Mouse (Mus musculus) embryonic facial prominence, embryonic 11.5 days (tissue): ENCODE measurements at regions not wholly inside any gene's neighbourhood (a gene's known extent, or its start where the extent isn't known, plus 50 kb on each side); places are given as distances from the start of the nearest gene placed in this dataset.

ENCODE experiments used
- ATAC-seq: fragments of 200-750 bp; cut with Nextera tagmentation; replicated peaks from 2 replicates; pipeline ENCODE4 v1.8.0; 2017; ENCODE audit warnings: low read depth; ENCODE audit not compliant: insufficient number of reproducible peaks, low FRiP score, low TSS enrichment
- DNase-seq: peaks from one replicate; pipeline ENCODE4 v3.0.0-alpha.2; 2015; ENCODE audit warnings: low spot score
- H3K27ac ChIP-seq: fragments of 300-500 bp; sonication (generic); replicated peaks from 2 replicates; pipeline ENCODE4 v1.5.1; 2014; ENCODE audit warnings: mild to moderate bottlenecking, low read depth, low read length, control low read depth
- H3K27me3 ChIP-seq: fragments of 300-500 bp; sonication (generic); 2 replicates; pipeline ENCODE4 v1.6.1; 2014; ENCODE audit warnings: mild to moderate bottlenecking, low read length, moderate library complexity, mixed read lengths; ENCODE audit not compliant: control insufficient read depth, insufficient read depth
- H3K36me3 ChIP-seq: fragments of 300-500 bp; sonication (generic); replicated peaks from 2 replicates; pipeline ENCODE4 v1.6.1; 2014; ENCODE audit warnings: low read depth, mild to moderate bottlenecking, low read length, moderate library complexity, mixed read lengths; ENCODE audit not compliant: control insufficient read depth, insufficient read depth
- H3K4me1 ChIP-seq: fragments of 300-500 bp; sonication (generic); 2 replicates; pipeline ENCODE4 v1.6.1; 2014; ENCODE audit warnings: low read length, mixed read lengths; ENCODE audit not compliant: control insufficient read depth, insufficient read depth
- H3K4me2 ChIP-seq: fragments of 300-500 bp; sonication (generic); 2 replicates; pipeline ENCODE4 v1.6.1; 2014; ENCODE audit warnings: low read depth, mild to moderate bottlenecking, control low read depth, low read length, moderate library complexity
- H3K4me3 ChIP-seq: fragments of 300-500 bp; sonication (generic); 2 replicates; pipeline ENCODE4 v1.5.1; 2014; ENCODE audit warnings: low read depth, low read length, control low read depth
- H3K9ac ChIP-seq: fragments of 300-500 bp; sonication (generic); replicated peaks from 2 replicates; pipeline ENCODE4 v1.6.1; 2014; ENCODE audit warnings: mild to moderate bottlenecking, control low read depth, low read length
- H3K9me3 ChIP-seq: fragments of 300-500 bp; sonication (generic); replicated peaks from 2 replicates; pipeline ENCODE4 v1.6.1; 2016; ENCODE audit warnings: mild to moderate bottlenecking, low read length, inconsistent platforms, mixed read lengths; ENCODE audit not compliant: control insufficient read depth
- WGBS: fragments of 180-500 bp; shearing (Covaris S2); extraction: QIAGEN DNeasy Blood & Tissue Kit; methylation state at CpG from one replicate; pipeline ENCODE4 v1.1.7; 2014; 5-methylcytosine and 5-hydroxymethylcytosine counted together

- DNase-seq (no peak), ATAC-seq (no peak)
- H3K4me1 ChIP-seq, result no peaks in the 10 kb centered on the region
- H3K36me3 ChIP-seq, result no peaks in the 10 kb centered on the region
- no peak overlapping the region for H3K27ac ChIP-seq
- H3K4me2 ChIP-seq, result no peak overlapping the region
- 63% methylated on average over 1 of the region's 1 CpGs for WGBS
- no peak overlapping the region for H3K9ac ChIP-seq
- no peak overlapping the region for H3K4me3 ChIP-seq
- H3K27me3 ChIP-seq, result no peaks in the 10 kb centered on the region
- H3K9me3 ChIP-seq, result no peaks in the 10 kb centered on the region
These were observed 75.4 kb upstream of the Kcna3 start for GRCm38 (mm10) chr3:106960596-106960995.

GRCm38 (mm10) chr3:106962466-106962865, 73.5 kb upstream of the Kcna3 start:
- Histone ChIP-seq H3K4me1 (no peaks in the 10 kb centered on the region), H3K4me3 (no peak overlapping the region), H3K27me3 (no peaks in the 10 kb centered on the region), H3K27ac (no peak overlapping the region), H3K9ac (no peak overlapping the region), H3K9me3 (no peaks in the 10 kb centered on the region), H3K36me3 (no peaks in the 10 kb centered on the region), H3K4me2 (no peak overlapping the region)
- peak; percentile 72 for DNase-seq
- no peak for ATAC-seq
- 39% methylated on average over 2 of the region's 2 CpGs for WGBS

GRCm38 (mm10) chr3:106966198-106966597, 69.8 kb upstream of the Kcna3 start:
- no peaks in the 10 kb centered on the region for H3K36me3 ChIP-seq
- no peak overlapping the region for H3K4me2 ChIP-seq
- H3K4me3 ChIP-seq, result no peak overlapping the region
- no peaks in the 10 kb centered on the region for H3K27me3 ChIP-seq
- H3K4me1 ChIP-seq, result no peaks in the 10 kb centered on the region
- WGBS, result 69% methylated on average over 2 of the region's 2 CpGs
- H3K9me3 ChIP-seq, result no peaks in the 10 kb centered on the region
- ATAC-seq (no peak), DNase-seq (no peak)
- no peak overlapping the region for H3K9ac ChIP-seq
- no peak overlapping the region for H3K27ac ChIP-seq

GRCm38 (mm10) chr3:106967479-106967878, 68.5 kb upstream of the Kcna3 start:
- H3K4me2 ChIP-seq, result no peak overlapping the region
- ATAC-seq (no peak), DNase-seq (no peak)
- H3K27me3 ChIP-seq, result no peaks in the 10 kb centered on the region
- WGBS, result 85% methylated on average over 1 of the region's 1 CpGs
- H3K4me3 ChIP-seq, result no peak overlapping the region
- no peaks in the 10 kb centered on the region for H3K4me1 ChIP-seq
- no peaks in the 10 kb centered on the region for H3K9me3 ChIP-seq
- H3K36me3 ChIP-seq, result no peaks in the 10 kb centered on the region
- no peak overlapping the region for H3K27ac ChIP-seq
- H3K9ac ChIP-seq, result no peak overlapping the region

GRCm38 (mm10) chr3:106974114-106974789, 61.7 kb upstream of the Kcna3 start:
- DNase-seq, result no peak
- Histone ChIP-seq H3K4me3 (no peak overlapping the region), H3K4me1 (no peaks in the 10 kb centered on the region), H3K36me3 (no peaks in the 10 kb centered on the region), H3K9me3 (no peaks in the 10 kb centered on the region), H3K4me2 (no peak overlapping the region), H3K27me3 (no peaks in the 10 kb centered on the region), H3K9ac (no peak overlapping the region), H3K27ac (no peak overlapping the region)
- ATAC-seq, result no peak
- WGBS, result 71% methylated on average over 6 of the region's 6 CpGs

- Histone ChIP-seq H3K9ac (no peak overlapping the region), H3K4me1 (no peaks in the 10 kb centered on the region), H3K27me3 (no peaks in the 10 kb centered on the region), H3K9me3 (no peaks in the 10 kb centered on the region), H3K4me3 (no peak overlapping the region), H3K27ac (no peak overlapping the region), H3K4me2 (no peak overlapping the region), H3K36me3 (no peaks in the 10 kb centered on the region)
- DNase-seq, result no peak
- WGBS, result 79% methylated on average over 6 of the region's 6 CpGs
- ATAC-seq, result no peak
These were observed 57.2 kb upstream of the Kcna3 start for GRCm38 (mm10) chr3:106978728-106979127.

GRCm38 (mm10) chr3:106980914-106981313, 55.1 kb upstream of the Kcna3 start:
- H3K27ac ChIP-seq, result no peak overlapping the region
- H3K9me3 ChIP-seq, result no peaks in the 10 kb centered on the region
- no peak for ATAC-seq
- H3K4me2 ChIP-seq, result no peak overlapping the region
- H3K36me3 ChIP-seq, result no peaks in the 10 kb centered on the region
- DNase-seq, result no peak
- no peak overlapping the region for H3K4me3 ChIP-seq
- H3K27me3 ChIP-seq, result no peaks in the 10 kb centered on the region
- no peak overlapping the region for H3K9ac ChIP-seq
- H3K4me1 ChIP-seq, result no peaks in the 10 kb centered on the region
- 56% methylated on average over 3 of the region's 3 CpGs for WGBS

GRCm38 (mm10) chr3:106981323-106981722, 54.6 kb upstream of the Kcna3 start:
- 67% methylated on average over 3 of the region's 3 CpGs for WGBS
- Histone ChIP-seq H3K27ac (no peak overlapping the region), H3K4me3 (no peak overlapping the region), H3K9me3 (no peaks in the 10 kb centered on the region), H3K9ac (no peak overlapping the region), H3K36me3 (no peaks in the 10 kb centered on the region), H3K4me2 (no peak overlapping the region), H3K4me1 (no peaks in the 10 kb centered on the region), H3K27me3 (no peaks in the 10 kb centered on the region)
- ATAC-seq, result no peak
- DNase-seq, result no peak
